Mouse (Mus musculus): ENCODE results near the gene Asap3. TPM values are rescaled to one million over a fixed set of nuclear protein-coding genes. Genes with fewer than 3 reads are reported as not detected.

Asap3 gene
- polyA plus RNA-seq, 1 experiment from 2014 or later, result 4.1 TPM

- no peak for ATAC-seq
- no peaks in the 10 kb centered on the region for H3K27me3 ChIP-seq (replicated peaks; ENCODE audit: control insufficient read depth, insufficient read depth, low read length)
- no peak overlapping the region for H3K4me2 ChIP-seq (ENCODE audit: low read length)
- H3K4me1 ChIP-seq (replicated peaks; ENCODE audit: control insufficient read depth, insufficient read depth, low read length), result peaks cover 7% of the 10 kb centered on the region
- H3K4me3 ChIP-seq (replicated peaks; ENCODE audit: low read length), result no peak overlapping the region
- no peak overlapping the region for H3K9ac ChIP-seq (replicated peaks; ENCODE audit: low read depth, low read length)
- H3K27ac ChIP-seq (ENCODE audit: low read length), result no peak overlapping the region
- 88% methylated on average over 5 of the region's 5 CpGs for WGBS
- no peaks in the 10 kb centered on the region for H3K9me3 ChIP-seq (ENCODE audit: control insufficient read depth, low read length)
- no peaks in the 10 kb centered on the region for H3K36me3 ChIP-seq (ENCODE audit: control insufficient read depth, insufficient read depth)
Measured at GRCm38 (mm10) chr4:136228640-136229039, 22.5 kb downstream of the Asap3 start.

DNA sequence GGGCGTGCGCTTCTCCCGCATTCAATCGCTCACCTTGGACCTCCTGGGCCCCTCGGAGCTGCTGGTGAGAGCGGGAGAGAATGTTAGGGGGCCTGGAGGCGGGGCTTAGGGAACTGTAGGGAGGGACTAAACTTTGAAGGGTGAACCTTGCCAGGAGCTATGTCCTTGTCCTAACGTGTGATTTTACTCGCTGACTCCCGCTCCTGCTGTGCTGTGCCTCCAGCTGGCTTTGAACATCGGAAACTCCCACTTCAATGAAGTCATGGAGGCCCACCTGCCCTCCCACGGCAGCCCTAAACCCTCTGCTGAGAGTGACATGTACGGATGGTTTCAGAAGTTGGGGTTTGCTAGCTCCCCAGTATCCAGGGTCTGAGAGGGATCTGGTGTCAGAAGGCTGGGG, 32.5 kb downstream of the Asap3 start:
- Histone ChIP-seq H3K9me3 (ENCODE audit: control insufficient read depth, low read length) (no peaks in the 10 kb centered on the region), H3K9ac (replicated peaks; ENCODE audit: low read depth, low read length) (no peak overlapping the region), H3K4me2 (ENCODE audit: low read length) (no peak overlapping the region), H3K36me3 (ENCODE audit: control insufficient read depth, insufficient read depth) (no peaks in the 10 kb centered on the region), H3K4me1 (replicated peaks; ENCODE audit: control insufficient read depth, insufficient read depth, low read length) (no peaks in the 10 kb centered on the region), H3K4me3 (replicated peaks; ENCODE audit: low read length) (no peak overlapping the region), H3K27ac (ENCODE audit: low read length) (no peak overlapping the region), H3K27me3 (replicated peaks; ENCODE audit: control insufficient read depth, insufficient read depth, low read length) (0 out of 2 replicates have a peak, but pooled peaks cover 4% of the 10 kb centered on the region)
- 26% methylated on average over 13 of the region's 13 CpGs for WGBS
- no peak for ATAC-seq

DNA sequence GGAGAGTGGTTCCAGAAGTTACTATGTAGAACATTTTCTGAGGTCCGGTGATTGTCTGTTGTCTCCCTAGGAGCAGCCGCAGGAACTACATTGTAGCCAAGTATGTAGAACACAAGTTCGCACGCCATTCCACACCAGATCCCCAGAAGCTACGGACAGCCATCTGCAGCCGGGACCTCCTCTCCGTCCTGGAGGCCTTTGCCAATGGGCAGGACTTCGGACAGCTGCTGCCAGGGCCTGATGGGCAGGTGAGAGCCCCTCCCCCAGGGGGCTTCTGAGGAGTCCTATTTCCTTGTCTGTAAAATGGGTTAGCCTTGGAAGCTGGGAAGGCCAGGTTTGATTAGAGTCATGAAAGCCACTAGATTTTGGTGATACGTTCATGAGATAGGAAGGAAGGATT, 32.9 kb downstream of the Asap3 start:
- WGBS, result 75% methylated on average over 9 of the region's 9 CpGs
- no peak overlapping the region for H3K9ac ChIP-seq (replicated peaks; ENCODE audit: low read depth, low read length)
- peaks cover 4% of the 10 kb centered on the region; the same call in 1 of the 2 replicates for H3K27me3 ChIP-seq (replicated peaks; ENCODE audit: control insufficient read depth, insufficient read depth, low read length)

DNA sequence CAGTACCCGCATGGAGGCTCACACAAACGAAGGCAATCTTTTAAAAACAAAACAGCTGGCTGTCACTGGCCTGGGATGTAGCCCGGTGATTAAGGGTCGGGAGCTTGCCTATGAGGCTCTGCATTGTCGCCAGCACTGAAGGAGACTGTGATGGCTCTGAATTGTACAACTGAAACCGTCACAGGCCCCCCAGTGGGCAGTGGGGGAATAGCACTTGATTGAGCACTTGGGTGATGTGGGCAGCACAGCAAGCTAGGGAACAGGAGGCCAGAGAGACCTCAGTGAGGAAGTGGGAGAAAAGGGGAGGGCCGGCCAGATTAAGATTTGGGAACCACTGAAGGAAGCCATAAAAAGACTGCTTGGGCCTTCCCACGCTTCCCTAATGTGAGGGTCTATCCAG, 33.5 kb downstream of the Asap3 start:
- no peak for ATAC-seq
- H3K9ac ChIP-seq (replicated peaks; ENCODE audit: low read depth, low read length), result no peak overlapping the region

More for the DNA sequence above, 32.9 kb downstream of the Asap3 start:
- no peak for ATAC-seq
- no peak overlapping the region for H3K27ac ChIP-seq (ENCODE audit: low read length)
- no peak overlapping the region for H3K4me3 ChIP-seq (replicated peaks; ENCODE audit: low read length)
- no peaks in the 10 kb centered on the region for H3K36me3 ChIP-seq (ENCODE audit: control insufficient read depth, insufficient read depth)
- H3K4me1 ChIP-seq (replicated peaks; ENCODE audit: control insufficient read depth, insufficient read depth, low read length), result no peaks in the 10 kb centered on the region
- H3K4me2 ChIP-seq (ENCODE audit: low read length), result no peak overlapping the region
- H3K9me3 ChIP-seq (ENCODE audit: control insufficient read depth, low read length), result no peaks in the 10 kb centered on the region

GRCm38 (mm10) chr4:136240123-136240522, 34.0 kb downstream of the Asap3 start:
- no peak overlapping the region for H3K4me2 ChIP-seq (ENCODE audit: low read length)
- no peaks in the 10 kb centered on the region for H3K36me3 ChIP-seq (ENCODE audit: control insufficient read depth, insufficient read depth)
- WGBS, result 65% methylated on average over 14 of the region's 14 CpGs
- H3K4me1 ChIP-seq (replicated peaks; ENCODE audit: control insufficient read depth, insufficient read depth, low read length), result no peaks in the 10 kb centered on the region
- H3K27me3 ChIP-seq (replicated peaks; ENCODE audit: control insufficient read depth, insufficient read depth, low read length), result peaks cover 6% of the 10 kb centered on the region; the same call in 1 of the 2 replicates
- no peaks in the 10 kb centered on the region for H3K9me3 ChIP-seq (ENCODE audit: control insufficient read depth, low read length)
- ATAC-seq, result no peak
- H3K27ac ChIP-seq (ENCODE audit: low read length), result no peak overlapping the region
- no peak overlapping the region for H3K4me3 ChIP-seq (replicated peaks; ENCODE audit: low read length)
- H3K9ac ChIP-seq (replicated peaks; ENCODE audit: low read depth, low read length), result no peak overlapping the region

More for the DNA sequence above, 33.5 kb downstream of the Asap3 start:
- Histone ChIP-seq H3K27ac (ENCODE audit: low read length) (no peak overlapping the region), H3K36me3 (ENCODE audit: control insufficient read depth, insufficient read depth) (no peaks in the 10 kb centered on the region), H3K9me3 (ENCODE audit: control insufficient read depth, low read length) (no peaks in the 10 kb centered on the region), H3K27me3 (replicated peaks; ENCODE audit: control insufficient read depth, insufficient read depth, low read length) (peaks cover 6% of the 10 kb centered on the region; the same call in 1 of the 2 replicates), H3K4me3 (replicated peaks; ENCODE audit: low read length) (no peak overlapping the region), H3K4me1 (replicated peaks; ENCODE audit: control insufficient read depth, insufficient read depth, low read length) (no peaks in the 10 kb centered on the region), H3K4me2 (ENCODE audit: low read length) (no peak overlapping the region)
- 14% methylated on average over 8 of the region's 8 CpGs for WGBS

GRCm38 (mm10) chr4:136240955-136241354, 34.8 kb downstream of the Asap3 start:
- Histone ChIP-seq H3K9ac (replicated peaks; ENCODE audit: low read depth, low read length) (no peak overlapping the region), H3K27ac (ENCODE audit: low read length) (no peak overlapping the region), H3K27me3 (replicated peaks; ENCODE audit: control insufficient read depth, insufficient read depth, low read length) (peaks cover 10% of the 10 kb centered on the region), H3K4me2 (ENCODE audit: low read length) (no peak overlapping the region), H3K4me1 (replicated peaks; ENCODE audit: control insufficient read depth, insufficient read depth, low read length) (no peaks in the 10 kb centered on the region), H3K4me3 (replicated peaks; ENCODE audit: low read length) (no peak overlapping the region), H3K9me3 (ENCODE audit: control insufficient read depth, low read length) (no peaks in the 10 kb centered on the region), H3K36me3 (ENCODE audit: control insufficient read depth, insufficient read depth) (no peaks in the 10 kb centered on the region)
- no peak for ATAC-seq
- 43% methylated on average over 8 of the region's 8 CpGs for WGBS

DNA sequence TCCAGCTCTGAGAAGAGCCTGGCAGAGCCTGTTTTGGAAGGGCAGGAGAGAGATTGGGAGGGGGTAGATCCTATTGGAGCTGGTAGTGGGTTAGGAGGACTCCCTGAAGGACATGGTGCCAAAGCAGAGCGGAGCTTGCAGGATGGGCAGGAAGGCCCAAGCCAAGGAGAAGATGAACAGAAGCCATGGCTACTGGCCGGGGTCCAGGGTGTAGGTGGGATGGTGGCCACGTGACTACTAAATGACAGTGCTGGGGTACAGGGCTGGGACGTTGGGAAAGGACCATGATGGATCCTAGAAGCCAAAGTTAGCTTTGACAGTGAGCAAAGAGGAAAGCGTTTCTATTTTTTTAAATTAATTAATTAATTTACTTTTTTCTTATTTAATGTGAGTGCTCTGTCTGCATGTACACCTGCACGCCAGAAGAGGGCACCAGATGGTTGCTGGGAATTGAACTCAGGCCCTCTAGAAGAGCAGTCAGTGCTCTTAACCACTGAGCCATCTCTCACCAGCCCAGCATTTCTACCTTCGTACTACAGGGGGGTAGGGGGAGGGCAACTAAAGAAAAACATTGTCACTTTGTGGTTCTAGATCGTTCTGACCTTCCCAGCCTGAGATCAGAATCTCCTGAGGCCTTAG, 36.0 kb downstream of the Asap3 start:
- Histone ChIP-seq H3K9ac (replicated peaks; ENCODE audit: low read depth, low read length) (no peak overlapping the region), H3K9me3 (ENCODE audit: control insufficient read depth, low read length) (no peaks in the 10 kb centered on the region), H3K27ac (ENCODE audit: low read length) (no peak overlapping the region), H3K4me1 (replicated peaks; ENCODE audit: control insufficient read depth, insufficient read depth, low read length) (0 out of 2 replicates have a peak, but pooled peaks cover 2% of the 10 kb centered on the region), H3K36me3 (ENCODE audit: control insufficient read depth, insufficient read depth) (no peaks in the 10 kb centered on the region), H3K4me2 (ENCODE audit: low read length) (no peak overlapping the region), H3K27me3 (replicated peaks; ENCODE audit: control insufficient read depth, insufficient read depth, low read length) (peaks cover 19% of the 10 kb centered on the region), H3K4me3 (replicated peaks; ENCODE audit: low read length) (no peak overlapping the region)
- 45% methylated on average over 8 of the region's 8 CpGs for WGBS
- ATAC-seq, result no peak

GRCm38 (mm10) chr4:136242728-136243127, 36.6 kb downstream of the Asap3 start:
- no peak for ATAC-seq
- peaks cover 18% of the 10 kb centered on the region for H3K27me3 ChIP-seq (replicated peaks; ENCODE audit: control insufficient read depth, insufficient read depth, low read length)
- no peak overlapping the region for H3K4me2 ChIP-seq (ENCODE audit: low read length)
- H3K4me1 ChIP-seq (replicated peaks; ENCODE audit: control insufficient read depth, insufficient read depth, low read length), result peaks cover 7% of the 10 kb centered on the region
- WGBS, result 81% methylated on average over 7 of the region's 7 CpGs
- H3K9me3 ChIP-seq (ENCODE audit: control insufficient read depth, low read length), result no peaks in the 10 kb centered on the region
- no peak overlapping the region for H3K9ac ChIP-seq (replicated peaks; ENCODE audit: low read depth, low read length)
- H3K27ac ChIP-seq (ENCODE audit: low read length), result no peak overlapping the region
- no peaks in the 10 kb centered on the region for H3K36me3 ChIP-seq (ENCODE audit: control insufficient read depth, insufficient read depth)
- H3K4me3 ChIP-seq (replicated peaks; ENCODE audit: low read length), result no peak overlapping the region

- H3K4me3 ChIP-seq (replicated peaks; ENCODE audit: low read length), result no peak overlapping the region
- no peaks in the 10 kb centered on the region for H3K9me3 ChIP-seq (ENCODE audit: control insufficient read depth, low read length)
- no peak overlapping the region for H3K27ac ChIP-seq (ENCODE audit: low read length)
- no peak for ATAC-seq
- H3K27me3 ChIP-seq (replicated peaks; ENCODE audit: control insufficient read depth, insufficient read depth, low read length), result peaks cover 23% of the 10 kb centered on the region
- H3K9ac ChIP-seq (replicated peaks; ENCODE audit: low read depth, low read length), result no peak overlapping the region
- 74% methylated on average over 7 of the region's 7 CpGs for WGBS
- H3K4me2 ChIP-seq (ENCODE audit: low read length), result no peak overlapping the region
- no peaks in the 10 kb centered on the region for H3K36me3 ChIP-seq (ENCODE audit: control insufficient read depth, insufficient read depth)
- peaks cover 19% of the 10 kb centered on the region for H3K4me1 ChIP-seq (replicated peaks; ENCODE audit: control insufficient read depth, insufficient read depth, low read length)
Measured at GRCm38 (mm10) chr4:136244208-136244607, 38.0 kb downstream of the Asap3 start.

DNA sequence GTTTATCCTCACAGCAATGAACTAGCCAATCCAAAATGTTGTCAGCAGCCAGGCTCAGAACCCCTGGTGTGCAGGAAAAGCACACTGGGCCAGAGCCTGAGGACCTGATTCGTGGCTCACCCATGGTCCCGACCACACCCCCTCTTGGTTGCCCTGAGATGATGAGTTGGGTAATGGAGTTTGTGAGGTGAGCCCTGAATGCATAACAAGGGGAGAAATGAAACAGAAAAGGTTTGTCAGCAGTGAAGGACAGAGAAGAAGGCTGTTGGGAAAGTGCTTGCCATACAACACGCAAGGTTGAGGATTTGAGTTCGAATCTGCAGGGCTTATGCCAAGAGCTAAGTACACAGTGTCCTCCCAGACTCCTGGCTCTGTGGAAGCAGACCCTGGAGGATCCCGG, 39.5 kb downstream of the Asap3 start:
- 32% methylated on average over 5 of the region's 5 CpGs for WGBS
- peaks cover 37% of the 10 kb centered on the region for H3K27me3 ChIP-seq (replicated peaks; ENCODE audit: control insufficient read depth, insufficient read depth, low read length)
- no peak for ATAC-seq
- H3K9ac ChIP-seq (replicated peaks; ENCODE audit: low read depth, low read length), result no peak overlapping the region
- no peaks in the 10 kb centered on the region for H3K9me3 ChIP-seq (ENCODE audit: control insufficient read depth, low read length)
- no peaks in the 10 kb centered on the region for H3K36me3 ChIP-seq (ENCODE audit: control insufficient read depth, insufficient read depth)
- H3K4me2 ChIP-seq (ENCODE audit: low read length), result no peak overlapping the region
- no peak overlapping the region for H3K27ac ChIP-seq (ENCODE audit: low read length)
- no peak overlapping the region for H3K4me3 ChIP-seq (replicated peaks; ENCODE audit: low read length)
- peaks cover 19% of the 10 kb centered on the region for H3K4me1 ChIP-seq (replicated peaks; ENCODE audit: control insufficient read depth, insufficient read depth, low read length)
